Mouse (Mus musculus): ENCODE measurements around the gene Zc3h13.

Zc3h13 gene

DNA sequence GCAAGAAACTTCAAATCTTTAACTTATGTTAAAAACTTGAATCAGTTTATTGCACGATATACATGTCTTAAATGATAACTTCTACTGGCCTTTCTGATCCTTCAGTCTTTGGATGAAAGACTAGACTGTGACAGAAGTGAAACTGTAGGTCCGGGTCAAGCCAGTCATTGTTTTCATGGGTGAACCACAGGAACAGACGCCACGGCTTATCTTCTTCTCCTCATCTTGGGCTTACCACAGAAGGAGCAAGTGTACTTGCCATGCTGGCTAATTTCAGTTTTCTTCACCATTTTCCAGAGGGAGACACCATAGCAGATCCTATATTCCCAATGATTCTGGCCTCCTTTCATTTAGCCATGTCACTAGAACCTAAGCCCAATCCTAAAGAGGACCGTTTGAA lies 36.1 kb downstream of the Zc3h13 start:
- DNase-seq (ENCODE audit: extremely low read depth, insufficient read length, low spot score), result no peak

DNA sequence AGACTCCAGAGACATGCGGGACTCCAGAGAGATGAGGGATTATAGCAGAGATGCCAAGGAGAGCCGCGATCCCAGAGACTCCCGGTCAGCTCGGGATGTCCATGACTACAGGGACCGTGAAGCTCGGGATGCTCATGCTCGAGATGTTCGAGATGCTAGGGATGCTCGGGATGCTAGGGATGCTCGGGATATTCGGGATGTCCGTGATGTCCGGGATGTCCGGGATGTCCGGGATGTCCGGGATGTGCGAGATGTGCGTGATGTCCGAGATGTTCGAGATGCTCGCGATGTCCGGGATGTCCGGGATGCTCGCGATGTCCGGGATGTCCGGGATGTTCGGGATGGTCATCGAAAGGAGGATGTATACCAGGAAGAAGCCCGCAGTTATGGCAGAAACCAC lies 39.2 kb downstream of the Zc3h13 start:
- no peak for DNase-seq (ENCODE audit: extremely low read depth, insufficient read length, low spot score)

GRCm38 (mm10) chr14:75328062-75328461 lies 43.9 kb downstream of the Zc3h13 start:
- DNase-seq (ENCODE audit: extremely low read depth, insufficient read length, low spot score), result no peak

- no peak for DNase-seq (ENCODE audit: extremely low read depth, insufficient read length, low spot score)
These were observed 46.4 kb downstream of the Zc3h13 start for GRCm38 (mm10) chr14:75330621-75331020.

DNA sequence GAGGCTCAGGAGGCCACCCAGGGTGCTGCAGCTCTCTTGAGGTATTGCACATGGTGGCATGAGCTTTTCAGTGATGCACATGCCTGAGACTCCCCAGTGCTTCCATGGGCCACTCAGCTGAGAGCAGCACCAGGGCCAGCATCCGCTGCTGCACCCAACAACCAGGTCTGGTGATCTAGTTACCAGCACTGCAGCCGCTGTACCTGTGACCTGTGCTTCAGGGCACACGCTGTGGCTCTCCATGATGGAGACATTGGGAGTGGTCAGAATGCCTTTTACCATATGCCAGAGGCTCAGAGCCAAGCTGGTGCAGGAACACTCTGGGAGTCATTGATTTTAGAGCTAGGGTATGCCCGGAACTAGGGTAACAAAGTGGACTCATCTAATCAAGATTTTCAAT lies 50.1 kb downstream of the Zc3h13 start:
- no peak for DNase-seq (ENCODE audit: extremely low read depth, insufficient read length, low spot score)

DNA sequence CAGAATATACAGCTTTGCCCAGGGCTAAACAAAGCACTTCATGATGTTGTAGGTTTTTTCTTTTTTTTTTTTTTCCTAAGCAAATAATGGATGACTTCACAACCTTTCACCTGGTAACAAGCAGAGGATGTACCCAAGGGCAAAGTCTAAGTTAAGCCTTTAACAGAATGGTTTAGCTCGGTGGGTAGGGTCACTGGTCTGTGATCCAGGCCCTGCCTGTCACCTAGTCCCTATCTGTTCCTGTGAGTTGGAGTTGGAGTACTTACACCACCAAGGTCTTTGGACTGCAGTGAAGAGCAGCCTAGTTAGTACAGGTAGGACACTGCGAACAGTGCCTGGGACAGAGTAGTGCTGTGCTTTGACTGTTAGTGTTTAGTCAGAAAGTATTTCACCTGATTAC lies 53.7 kb downstream of the Zc3h13 start:
- no peak for DNase-seq (ENCODE audit: extremely low read depth, insufficient read length, low spot score)

DNA sequence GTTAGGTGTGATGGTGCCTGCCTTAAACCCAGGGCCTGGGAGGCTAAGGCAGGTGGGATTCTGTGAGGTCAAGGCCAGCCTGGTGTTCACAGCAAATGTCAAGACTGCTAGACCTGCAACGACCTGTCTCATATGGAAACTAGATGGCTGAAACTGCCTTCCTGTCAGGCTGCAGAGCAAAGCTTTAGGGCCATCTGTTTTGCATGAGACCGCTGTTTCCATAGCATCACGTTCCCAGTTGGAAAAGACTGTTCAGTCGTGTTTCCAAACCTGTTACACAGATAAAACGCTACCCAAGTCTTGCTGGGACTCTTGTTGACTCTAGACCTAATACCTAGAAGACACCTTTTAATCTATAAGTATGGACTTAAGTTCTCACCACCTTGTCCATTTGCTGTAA lies 61.9 kb downstream of the Zc3h13 start:
- DNase-seq (ENCODE audit: extremely low read depth, insufficient read length, low spot score), result no peak

DNA sequence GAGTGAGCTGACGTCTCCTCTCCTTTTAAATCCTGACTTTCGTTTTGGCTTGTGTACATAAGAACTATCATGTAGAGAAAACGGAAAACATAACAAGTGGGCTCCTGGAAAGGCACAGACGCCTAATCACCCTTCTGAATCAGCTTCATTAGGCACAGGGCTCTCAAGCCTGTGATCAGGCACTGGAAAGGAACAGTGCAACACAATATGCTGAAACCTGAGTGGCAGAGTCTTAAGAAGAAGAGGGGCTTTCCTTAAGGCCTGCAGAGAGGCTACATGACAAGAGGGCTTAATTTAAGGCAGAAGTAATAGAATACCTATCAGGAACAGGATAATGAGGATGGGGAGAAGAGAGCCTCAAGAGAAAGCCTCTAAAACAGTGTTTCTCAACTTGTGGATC lies 67.5 kb downstream of the Zc3h13 start:
- DNase-seq (ENCODE audit: extremely low read depth, insufficient read length, low spot score), result no peak

DNA sequence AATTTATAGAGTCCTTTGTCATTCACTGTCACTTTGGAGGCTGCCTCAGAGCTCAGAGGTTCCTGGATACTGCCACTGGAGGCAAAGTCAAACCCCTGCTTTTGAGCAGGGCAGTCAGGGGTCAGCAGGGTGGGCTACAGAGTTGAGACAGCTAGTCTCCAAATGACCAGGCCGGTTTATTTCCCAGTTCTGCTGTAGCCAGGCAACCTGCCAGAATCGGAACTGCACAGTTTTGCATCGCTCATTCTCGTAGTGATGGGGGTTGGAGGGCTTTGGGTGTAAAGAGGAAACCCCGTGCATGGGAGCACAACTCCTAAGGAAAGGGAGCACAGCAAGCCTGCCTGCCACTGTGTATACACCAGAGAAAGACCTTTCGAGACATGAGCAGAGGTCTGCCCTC lies 79.1 kb downstream of the Zc3h13 start:
- no peak for DNase-seq (ENCODE audit: extremely low read depth, insufficient read length, low spot score)

DNA sequence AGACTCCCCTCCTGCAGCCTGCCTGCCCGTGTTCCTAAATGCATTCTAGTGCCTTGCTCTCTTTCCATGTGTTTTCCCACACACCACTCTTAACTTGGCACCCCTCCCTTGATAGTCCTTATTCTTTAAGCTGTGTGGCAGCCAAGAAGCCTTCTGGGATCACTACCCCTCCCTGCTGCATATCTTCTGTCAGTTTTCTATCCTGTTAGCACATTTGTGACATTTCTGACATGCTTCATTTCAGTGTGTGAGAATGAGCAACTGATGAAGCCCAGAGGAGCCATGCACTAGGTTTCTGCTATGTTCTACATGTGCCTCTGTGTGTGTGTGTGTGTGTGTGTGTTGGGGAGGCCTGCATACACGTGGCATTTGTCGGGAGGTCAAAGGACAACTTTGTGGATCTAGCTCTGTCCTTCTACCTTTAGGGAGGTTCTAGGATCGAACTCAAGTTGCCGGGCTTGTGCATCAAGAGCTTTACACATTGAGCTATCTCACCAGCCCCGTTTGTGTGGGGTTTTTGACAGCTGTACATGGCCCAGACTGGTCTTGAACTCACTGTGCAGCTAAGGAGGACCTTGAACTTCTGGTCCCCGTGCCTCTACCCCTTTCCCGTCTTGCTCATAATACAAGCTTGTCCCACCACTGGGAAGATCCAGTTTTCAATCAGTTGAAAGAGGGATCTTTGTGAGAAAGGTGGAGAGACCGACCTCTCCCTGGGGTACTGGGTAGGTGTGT lies 81.3 kb downstream of the Zc3h13 start:
- DNase-seq (ENCODE audit: extremely low read depth, insufficient read length, low spot score), result no peak

DNA sequence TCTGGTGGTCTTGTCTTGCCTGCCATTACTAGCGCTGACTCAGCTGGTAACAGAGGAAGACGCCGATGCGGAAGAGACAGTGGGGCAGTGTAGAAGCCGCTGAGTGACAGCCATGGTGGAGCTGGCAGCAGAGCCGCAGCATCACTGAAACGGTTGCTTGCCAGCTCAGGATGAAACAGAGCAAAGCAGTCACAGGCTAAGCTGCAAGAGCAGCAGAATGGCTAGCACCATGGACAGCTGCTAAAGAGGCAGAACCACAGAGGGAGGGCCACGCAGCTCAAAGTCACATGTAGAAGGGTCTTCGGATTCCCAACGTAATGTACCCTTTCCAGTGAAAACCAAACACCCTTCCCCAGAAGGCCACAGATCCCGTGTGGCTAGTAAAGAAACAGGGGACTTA lies 82.6 kb downstream of the Zc3h13 start:
- DNase-seq (ENCODE audit: extremely low read depth, insufficient read length, low spot score), result no peak

GRCm38 (mm10) chr14:75367503-75367902 lies 83.3 kb downstream of the Zc3h13 start:
- no peak for DNase-seq (ENCODE audit: extremely low read depth, insufficient read length, low spot score)

GRCm38 (mm10) chr14:75369880-75370279 lies 85.7 kb downstream of the Zc3h13 start:
- peak; percentile 67 for DNase-seq (ENCODE audit: extremely low read depth, insufficient read length, low spot score)

- DNase-seq (ENCODE audit: extremely low read depth, insufficient read length, low spot score), result no peak
These were observed 90.9 kb downstream of the Zc3h13 start for GRCm38 (mm10) chr14:75375006-75375598.

- DNase-seq (ENCODE audit: extremely low read depth, insufficient read length, low spot score), result no peak
These were observed 92.1 kb downstream of the Zc3h13 start for GRCm38 (mm10) chr14:75376256-75376655.

- DNase-seq (ENCODE audit: extremely low read depth, insufficient read length, low spot score), result no peak
These were observed 93.4 kb downstream of the Zc3h13 start for GRCm38 (mm10) chr14:75377612-75378011.
